Mouse (Mus musculus) liver, adult (tissue): ENCODE measurements around the gene Ubtfl1.
"Not testable (repeated sequence)": the region's sequence is repeated elsewhere in the genome, so short reads cannot be mapped to it uniquely, and the experiment has no call there.

Experiments used
- GATA4 ChIP-seq: IDR thresholded peaks from 2 replicates; pipeline ENCODE4 v1.6.1; 2014; ENCODE audit warnings: mild to moderate bottlenecking, low read length; ENCODE audit not compliant: insufficient replicate concordance

Ubtfl1 gene

DNA sequence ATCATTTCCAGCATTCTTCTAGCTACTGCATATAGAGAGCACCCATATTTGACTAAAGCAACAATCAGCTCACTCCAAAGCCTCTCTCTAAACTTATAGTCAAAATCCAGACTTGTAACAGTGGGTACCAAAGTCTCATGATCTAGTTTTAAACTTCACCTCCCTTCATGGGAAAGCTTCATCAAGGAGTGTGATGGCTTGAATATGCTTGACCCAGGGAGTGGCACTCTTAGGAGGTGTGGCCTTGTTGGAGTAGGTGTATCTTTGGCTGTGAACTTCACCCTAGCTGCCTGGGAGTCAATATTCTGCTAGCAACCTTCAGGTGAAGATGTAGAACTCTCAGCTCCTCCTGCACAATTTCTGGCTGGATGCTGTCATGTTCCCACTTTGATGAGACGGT is at the start of gene Ubtfl1:
Gene Ubtfl1 (plus strand): TSS at position 301 of the 400 bp plus-strand sequence.
- TF ChIP-seq GATA4: no peak

DNA sequence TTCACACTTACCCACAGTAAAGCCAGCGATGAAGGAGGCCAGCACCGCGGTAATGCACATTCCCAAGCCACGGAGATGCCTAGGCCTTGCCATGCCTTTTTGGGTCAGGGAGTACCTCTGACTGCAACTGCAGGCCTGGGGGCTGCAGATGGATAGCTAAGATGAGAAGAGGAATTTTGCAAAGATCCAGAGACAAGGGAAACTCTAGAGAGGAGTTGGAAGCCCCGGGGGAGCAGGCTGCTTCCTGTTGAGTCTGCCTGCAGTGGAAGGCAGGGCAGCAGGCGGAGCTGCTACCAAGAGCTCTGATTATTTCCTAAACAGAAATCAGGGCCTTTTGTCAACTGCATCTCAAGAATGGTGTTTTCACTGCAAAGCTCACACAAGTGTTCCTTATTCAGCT is 18.4 kb upstream of the Ubtfl1 start:
- TF ChIP-seq GATA4: no peak

DNA sequence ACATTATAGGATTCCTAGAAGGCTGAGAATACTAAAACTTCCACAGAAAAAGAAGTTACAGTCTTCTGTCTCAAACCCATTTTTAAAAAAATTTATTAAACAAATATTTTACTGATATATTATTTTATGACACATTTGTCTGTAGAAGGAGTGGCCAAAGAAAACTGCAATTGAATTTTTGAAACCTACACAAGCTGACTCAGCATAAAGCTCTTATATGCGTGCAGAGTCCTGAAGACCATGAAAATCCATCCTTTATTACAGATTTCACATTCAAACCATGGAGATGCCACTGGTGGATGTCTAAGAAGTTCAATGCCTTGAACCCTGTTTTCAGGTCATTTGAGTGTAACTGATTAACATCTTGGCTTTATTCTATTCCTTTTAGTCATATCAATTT is 4.6 kb upstream of the Ubtfl1 start:
- no peak for TF ChIP-seq GATA4

DNA sequence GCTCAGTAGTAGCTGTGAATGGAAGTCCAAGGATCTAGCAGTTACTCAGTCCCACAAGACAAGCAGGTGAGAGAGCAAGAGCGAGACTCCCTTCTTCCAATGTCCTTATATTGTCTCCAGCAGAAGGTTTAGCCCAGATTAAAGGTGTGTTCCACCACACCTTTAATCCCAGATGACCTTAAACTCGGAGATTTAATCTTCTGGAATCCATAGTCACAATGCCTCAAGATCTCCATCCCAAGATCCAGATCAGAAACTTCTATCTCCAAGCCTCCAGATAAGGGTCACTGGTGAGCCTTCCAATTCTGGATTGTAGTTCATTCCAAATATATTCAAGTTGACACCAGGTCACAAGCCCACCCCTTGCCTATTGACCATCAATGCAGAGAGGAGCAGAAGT is 1.3 kb upstream of the Ubtfl1 start, which contains the start of gene Naalad2:
Gene Naalad2 (minus strand): TSS at position 101 of the 400 bp plus-strand sequence.
- not testable (repeated sequence) for TF ChIP-seq GATA4

DNA sequence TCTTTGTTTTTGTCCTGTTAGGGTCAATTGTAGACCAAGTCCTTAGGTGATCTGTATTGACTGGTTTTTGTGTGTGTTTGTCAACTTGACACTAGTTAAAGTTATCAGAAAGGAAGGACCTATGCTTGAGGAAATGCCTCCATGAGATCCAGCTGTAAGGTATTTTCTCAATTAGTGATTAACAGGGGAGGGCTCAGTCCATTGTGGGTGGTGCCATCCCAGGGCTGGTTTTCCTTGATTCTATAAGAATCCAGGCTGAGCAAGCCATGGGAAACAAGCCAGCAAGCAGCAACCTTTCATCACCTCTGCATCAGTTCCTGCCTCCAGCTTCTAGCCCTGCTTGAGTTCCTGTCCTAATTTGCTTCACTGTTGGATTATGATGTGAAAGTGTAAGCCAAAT is 26.1 kb downstream of the Ubtfl1 start, which contains the start of gene Mbd3l2:
Gene Mbd3l2 (plus strand): TSS at position 301 of the 400 bp plus-strand sequence.
- no peak for TF ChIP-seq GATA4

DNA sequence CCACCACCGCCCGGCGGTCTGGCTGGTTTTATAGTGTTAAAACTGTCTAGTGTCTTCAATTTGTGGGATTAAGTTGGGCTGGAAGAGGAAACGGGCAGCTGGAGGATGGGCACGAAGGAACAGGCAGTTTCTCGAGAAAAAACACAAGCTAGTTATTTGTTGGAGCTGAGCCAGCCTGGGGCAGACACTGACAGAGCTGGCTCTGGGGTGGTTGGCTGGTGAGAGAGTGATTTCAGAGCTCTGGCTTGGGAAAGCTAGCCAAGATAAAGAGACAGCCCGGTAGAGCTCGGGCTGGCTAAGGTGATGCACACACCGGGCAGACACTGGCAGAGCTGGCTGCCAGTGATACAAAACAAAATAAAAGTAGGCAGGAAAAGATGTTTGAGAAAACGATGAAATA is 27.5 kb downstream of the Ubtfl1 start:
- TF ChIP-seq GATA4: no peak

DNA sequence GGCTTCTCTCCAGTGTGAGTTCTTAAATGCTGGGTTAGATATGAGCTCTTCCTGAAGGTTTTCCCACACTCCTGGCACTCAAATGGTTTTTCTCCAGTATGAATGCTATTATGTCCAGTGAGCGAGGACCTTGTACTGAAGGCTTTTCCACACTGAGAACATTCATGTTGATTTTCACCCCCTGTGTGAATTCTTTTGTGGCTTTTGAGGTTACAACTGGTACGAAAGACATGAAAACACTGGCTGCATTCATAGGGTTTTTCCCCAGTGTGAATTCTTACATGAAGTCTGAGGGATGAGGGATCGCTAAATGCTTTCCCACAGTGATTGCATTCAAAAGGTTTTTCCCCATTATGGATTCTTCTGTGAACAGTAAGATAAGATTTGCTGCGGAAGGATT is 52.3 kb downstream of the Ubtfl1 start:
- TF ChIP-seq GATA4: no peak
